Mouse (Mus musculus) midbrain, embryonic 10.5 days (tissue): ENCODE results near the gene Iqce. TPM values are rescaled to one million over a fixed set of nuclear protein-coding genes. Genes with fewer than 3 reads are reported as not detected.

Source experiments
- DNase-seq: peaks from one replicate; pipeline ENCODE4 v3.0.0-alpha.2; 2017; ENCODE audit warnings: low spot score
- H3K27ac ChIP-seq: fragments of 300-500 bp; sonication (generic); replicated peaks from 2 replicates; pipeline ENCODE4 v1.5.1; 2016; ENCODE audit warnings: mild to moderate bottlenecking
- H3K27me3 ChIP-seq: fragments of 300-500 bp; sonication (generic); 2 replicates; pipeline ENCODE4 v1.6.1; 2016; ENCODE audit warnings: low read depth, mild to moderate bottlenecking; ENCODE audit not compliant: poor library complexity, severe bottlenecking
- H3K36me3 ChIP-seq: fragments of 300-500 bp; sonication (generic); 2 replicates; pipeline ENCODE4 v1.6.1; 2016; ENCODE audit warnings: mild to moderate bottlenecking, moderate library complexity
- H3K4me1 ChIP-seq: fragments of 300-500 bp; sonication (generic); 2 replicates; pipeline ENCODE4 v1.6.1; 2016
- H3K4me3 ChIP-seq: fragments of 300-500 bp; sonication (generic); 2 replicates; pipeline ENCODE4 v1.5.1; 2016; ENCODE audit warnings: mild to moderate bottlenecking, moderate library complexity
- H3K9me3 ChIP-seq: fragments of 300-500 bp; sonication (generic); replicated peaks from 2 replicates; pipeline ENCODE4 v1.6.1; 2016; ENCODE audit warnings: mild to moderate bottlenecking
- WGBS: fragments of 180-500 bp; shearing (Covaris S2); methylation state at CpG from one replicate; pipeline ENCODE4 v1.1.7; 2016; 5-methylcytosine and 5-hydroxymethylcytosine counted together
- polyA plus RNA-seq: library from polyadenylated mRNA; unstranded; fragments of >200 nt; fragmentation: Nextera tagmentation; extraction: Ambion mirVana; gene quantifications from 2 replicates; pipeline ENCODE4 v1.2.1, GENCODE M21; 2016

The Iqce gene
- polyA plus RNA-seq, 1 experiment from 2014 or later = 23.6 TPM

DNA sequence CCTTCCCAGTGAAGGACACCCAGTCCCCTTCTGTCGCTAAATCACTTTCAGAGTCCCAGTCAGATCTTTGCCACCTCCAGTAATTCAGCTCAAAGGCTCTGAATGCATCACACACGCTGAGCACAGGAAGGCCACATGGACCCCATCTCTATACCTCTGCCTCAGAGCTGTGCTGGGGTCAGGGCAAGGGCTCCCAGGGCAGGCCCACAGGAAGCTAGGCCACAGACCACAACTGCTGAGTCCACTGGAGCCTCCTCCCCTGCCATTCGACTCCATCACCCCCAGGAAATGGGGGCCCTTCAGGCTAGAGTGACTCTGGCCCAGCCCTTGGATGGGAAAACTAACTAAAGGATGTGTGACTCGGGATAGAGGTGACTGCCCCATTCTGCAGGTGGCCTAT lies 78.4 kb downstream of the Iqce start:
- H3K27ac ChIP-seq = no peak overlapping the region
- peaks cover 13% of the 10 kb centered on the region; the same call in 1 of the 2 replicates for H3K4me1 ChIP-seq
- no peak for DNase-seq
- 85% methylated on average over 4 of the region's 4 CpGs for WGBS
- H3K9me3 ChIP-seq = peaks cover 13% of the 10 kb centered on the region; the same call in 1 of the 2 replicates
- no peak overlapping the region for H3K4me3 ChIP-seq
- peaks cover 78% of the 10 kb centered on the region for H3K36me3 ChIP-seq
- no peaks in the 10 kb centered on the region for H3K27me3 ChIP-seq

DNA sequence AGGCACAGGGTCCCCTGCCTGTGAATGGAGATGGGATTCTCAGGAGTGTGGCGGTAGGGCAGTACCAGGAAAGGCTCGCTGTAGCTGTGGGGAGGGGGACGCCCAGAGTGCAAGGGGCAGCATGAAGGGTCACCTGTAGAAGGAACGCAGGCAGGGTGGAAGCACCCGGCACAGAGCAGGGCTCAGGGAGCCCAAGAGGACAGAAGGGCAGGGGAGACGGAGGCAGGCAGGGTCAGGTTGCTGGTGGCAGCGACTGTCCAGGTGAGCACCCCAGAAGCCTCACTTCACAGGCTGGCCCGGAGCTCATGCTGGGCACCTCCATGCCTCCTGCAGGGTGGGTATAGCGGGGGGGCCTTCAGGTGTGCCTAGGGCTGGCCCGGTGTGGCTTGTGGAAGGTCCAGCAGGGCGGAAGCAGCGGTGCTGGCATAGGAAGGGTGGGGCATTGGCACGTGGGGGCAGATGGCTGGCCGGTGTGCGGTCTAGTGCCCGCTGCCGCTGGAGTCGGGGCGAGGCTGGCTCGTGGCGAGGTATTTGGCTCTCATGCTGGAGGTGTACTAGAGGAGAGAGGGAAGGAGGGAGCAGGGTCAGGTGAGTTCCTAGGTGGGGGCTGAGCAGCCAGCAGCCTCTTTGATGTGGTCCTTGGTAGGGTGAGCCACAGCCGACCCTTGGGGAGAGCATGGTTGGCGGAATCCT lies 79.1 kb downstream of the Iqce start:
- Histone ChIP-seq H3K4me1 (peaks cover 13% of the 10 kb centered on the region; the same call in 1 of the 2 replicates), H3K27me3 (no peaks in the 10 kb centered on the region), H3K36me3 (peaks cover 74% of the 10 kb centered on the region), H3K27ac (peak overlapping the region; percentile 25; the same call in 1 of the 2 replicates), H3K9me3 (peaks cover 6% of the 10 kb centered on the region; the same call in 1 of the 2 replicates), H3K4me3 (no peak overlapping the region)
- WGBS = 93% methylated on average over 23 of the region's 23 CpGs
- no peak for DNase-seq

DNA sequence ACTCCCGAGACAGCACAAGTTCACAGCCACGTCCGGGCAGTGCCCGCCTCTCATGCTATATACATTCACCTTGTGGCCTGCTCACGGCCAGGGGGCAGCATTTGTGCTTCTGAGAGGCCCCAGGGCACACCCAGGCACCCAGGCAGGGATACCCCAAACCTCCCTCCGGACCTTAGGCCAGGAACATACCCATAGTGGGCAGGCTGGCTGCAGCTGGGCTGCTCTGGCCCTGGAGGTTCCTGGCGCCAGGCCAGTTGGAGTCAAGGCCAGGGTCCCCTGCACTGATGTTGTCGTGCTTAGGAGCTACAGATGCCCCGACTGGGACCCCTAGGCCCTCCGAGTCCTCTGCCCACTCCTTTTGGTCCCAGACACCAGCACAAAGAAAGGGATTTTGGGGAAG lies 80.7 kb downstream of the Iqce start:
- Histone ChIP-seq H3K27me3 (no peaks in the 10 kb centered on the region), H3K9me3 (no peaks in the 10 kb centered on the region), H3K36me3 (peaks cover 74% of the 10 kb centered on the region), H3K4me1 (peaks cover 18% of the 10 kb centered on the region), H3K4me3 (no peak overlapping the region), H3K27ac (peak overlapping the region; percentile 38; the same call in 1 of the 2 replicates)
- WGBS = 78% methylated on average over 10 of the region's 10 CpGs
- no peak for DNase-seq

DNA sequence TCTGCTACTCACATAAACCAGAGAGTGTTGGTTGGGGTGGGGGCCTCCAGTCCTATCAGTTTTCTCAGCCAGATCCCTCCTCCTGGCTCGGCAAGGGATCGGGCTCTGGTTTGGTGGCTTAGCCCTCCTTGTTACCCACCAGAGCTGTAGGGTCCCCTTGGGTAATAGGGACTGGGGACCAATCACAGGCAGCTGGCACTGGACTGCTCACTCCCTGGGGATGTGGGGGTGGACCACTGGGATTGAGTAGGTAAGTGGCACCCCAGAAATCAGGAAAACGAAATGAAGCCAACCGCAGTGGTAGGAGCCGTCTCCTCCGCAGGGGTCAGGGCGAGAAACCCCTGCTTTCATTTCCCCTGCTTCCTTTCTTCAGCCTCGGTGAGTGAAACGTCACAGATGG lies 81.1 kb downstream of the Iqce start:
- Histone ChIP-seq H3K27ac (peak overlapping the region; percentile 38; the same call in 1 of the 2 replicates), H3K9me3 (no peaks in the 10 kb centered on the region), H3K4me1 (peaks cover 22% of the 10 kb centered on the region), H3K36me3 (peaks cover 74% of the 10 kb centered on the region), H3K27me3 (no peaks in the 10 kb centered on the region), H3K4me3 (no peak overlapping the region)
- 72% methylated on average over 9 of the region's 9 CpGs for WGBS
- DNase-seq = no peak

DNA sequence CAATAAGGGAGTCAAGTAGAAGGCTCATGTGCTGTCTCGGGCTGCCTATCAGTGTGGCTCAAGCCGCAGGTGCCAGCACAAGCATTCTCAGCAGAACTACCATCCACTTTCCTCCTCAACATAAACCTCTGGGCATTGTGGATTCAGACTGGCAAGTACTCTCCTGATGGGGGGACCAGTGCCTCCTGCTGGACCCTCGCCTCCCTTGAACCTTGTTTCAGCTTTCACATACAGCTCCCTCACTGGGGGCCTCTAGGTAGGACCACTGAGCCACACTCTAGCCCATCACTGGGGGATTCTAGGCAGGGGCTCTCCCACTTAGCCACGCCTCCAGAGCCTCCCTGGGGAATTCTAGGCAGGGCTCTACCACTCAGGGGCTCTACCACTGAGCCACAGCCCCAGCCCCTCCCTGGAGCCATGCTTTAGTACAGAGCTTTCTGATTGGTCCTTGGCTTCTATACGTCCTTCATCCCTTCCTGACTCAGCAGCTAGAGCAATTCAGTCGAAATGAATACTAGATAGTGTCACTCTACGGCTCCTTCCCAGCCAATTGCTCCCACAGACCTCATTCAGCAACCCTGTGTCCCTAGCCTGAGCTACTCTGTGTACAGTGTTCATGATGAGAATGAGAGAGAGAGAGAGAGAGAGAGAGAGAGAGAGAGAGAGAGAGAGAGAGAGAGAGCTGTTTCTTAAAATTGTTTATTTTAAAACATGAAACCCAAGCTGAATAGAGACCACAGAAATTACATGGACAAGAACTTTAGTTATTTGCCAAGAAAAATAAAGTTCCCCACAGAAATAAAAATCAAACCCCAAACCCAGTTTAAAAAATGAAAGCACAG lies 82.1 kb downstream of the Iqce start:
- peaks cover 25% of the 10 kb centered on the region for H3K4me1 ChIP-seq
- no peaks in the 10 kb centered on the region for H3K27me3 ChIP-seq
- peak; percentile 48 for DNase-seq
- H3K9me3 ChIP-seq = no peaks in the 10 kb centered on the region
- peaks cover 73% of the 10 kb centered on the region for H3K36me3 ChIP-seq
- 0 out of 2 replicates have a peak overlapping the region, but pooled peaks have one; percentile 10 for H3K27ac ChIP-seq
- WGBS = 64% methylated on average over 7 of the region's 7 CpGs
- no peak overlapping the region for H3K4me3 ChIP-seq

DNA sequence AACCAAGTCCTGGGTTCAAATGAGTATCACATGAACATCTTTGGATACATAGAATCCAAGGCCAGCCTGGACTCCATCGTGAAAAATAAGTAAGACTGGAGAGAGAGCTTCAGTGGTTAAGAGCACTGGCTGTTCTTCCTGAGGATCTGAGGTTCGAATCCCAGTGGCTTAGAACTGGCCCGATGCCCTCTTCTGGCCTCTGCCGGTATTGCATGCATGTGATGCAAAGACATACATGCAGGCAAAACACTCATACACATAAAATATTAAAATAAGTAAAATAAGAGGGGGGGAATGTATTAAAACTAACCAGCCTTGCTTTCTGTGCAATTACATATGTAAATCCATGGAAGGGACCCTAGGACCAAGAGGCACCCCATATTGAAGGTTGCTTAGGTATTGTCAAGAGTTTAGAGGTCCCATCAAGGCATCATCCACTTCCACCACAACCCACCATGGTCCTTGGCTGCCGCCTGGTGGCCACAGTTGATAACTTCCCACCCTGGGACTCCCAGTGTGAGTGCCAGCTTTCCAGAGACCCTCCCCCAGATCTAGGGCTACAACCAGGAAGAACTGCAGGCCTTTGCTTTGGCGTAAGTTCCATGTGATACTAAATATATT lies 82.9 kb downstream of the Iqce start:
- no peak overlapping the region for H3K27ac ChIP-seq
- H3K27me3 ChIP-seq = no peaks in the 10 kb centered on the region
- no peaks in the 10 kb centered on the region for H3K9me3 ChIP-seq
- H3K4me3 ChIP-seq = no peak overlapping the region
- H3K4me1 ChIP-seq = peaks cover 33% of the 10 kb centered on the region
- H3K36me3 ChIP-seq = peaks cover 73% of the 10 kb centered on the region
- peak; percentile 87 for DNase-seq
- 22% methylated on average over 6 of the region's 6 CpGs for WGBS

DNA sequence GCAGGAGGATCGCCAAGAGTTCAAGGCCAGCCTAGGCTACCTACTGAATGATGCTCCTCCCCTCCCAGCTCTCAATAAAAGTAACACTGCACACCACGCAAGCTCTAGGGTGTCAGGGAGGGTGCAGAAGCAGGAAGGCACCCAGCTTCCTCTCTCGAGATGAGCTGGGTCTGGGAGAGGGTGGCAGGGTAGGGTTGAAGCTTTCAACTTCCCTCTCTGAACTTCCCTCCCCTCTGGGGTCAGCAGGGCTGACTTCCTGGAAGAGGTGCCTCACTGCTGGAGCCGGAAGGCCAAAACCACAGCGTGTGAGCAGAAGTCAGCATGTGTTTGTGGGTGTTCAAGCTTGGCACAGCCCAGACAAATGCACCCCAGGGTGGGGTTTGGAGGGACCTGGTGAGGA lies 84.5 kb downstream of the Iqce start:
- peaks cover 6% of the 10 kb centered on the region; the same call in 1 of the 2 replicates for H3K27me3 ChIP-seq
- peak overlapping the region; percentile 33 for H3K27ac ChIP-seq
- peaks cover 43% of the 10 kb centered on the region for H3K4me1 ChIP-seq
- DNase-seq = no peak
- no peaks in the 10 kb centered on the region for H3K9me3 ChIP-seq
- no peak overlapping the region for H3K4me3 ChIP-seq
- H3K36me3 ChIP-seq = peaks cover 73% of the 10 kb centered on the region
- 81% methylated on average over 5 of the region's 5 CpGs for WGBS

DNA sequence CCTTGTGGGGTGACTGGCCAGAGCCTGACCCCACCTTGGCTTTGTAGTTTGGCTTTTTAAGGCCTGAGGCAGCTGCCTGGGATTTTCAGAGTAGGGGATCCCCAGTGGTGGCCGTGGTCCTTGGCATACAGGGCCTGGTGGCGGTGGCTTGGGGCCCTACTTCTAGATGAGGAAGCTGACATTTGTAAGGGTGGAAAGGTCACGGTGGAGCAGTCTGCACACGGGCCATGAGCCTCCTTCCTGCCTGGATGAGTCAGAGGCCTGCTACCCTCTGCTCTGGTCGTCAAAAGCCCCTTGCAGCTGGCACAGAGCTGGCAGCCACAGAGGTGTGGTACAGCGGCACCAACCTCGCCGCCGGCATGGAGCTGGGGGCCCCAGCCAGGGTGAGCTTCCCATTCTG lies 85.5 kb downstream of the Iqce start:
- no peak for DNase-seq
- no peaks in the 10 kb centered on the region for H3K9me3 ChIP-seq
- peaks cover 71% of the 10 kb centered on the region for H3K36me3 ChIP-seq
- peaks cover 14% of the 10 kb centered on the region for H3K27me3 ChIP-seq
- H3K4me3 ChIP-seq = 0 out of 2 replicates have a peak overlapping the region, but pooled peaks have one; percentile 9
- H3K4me1 ChIP-seq = peaks cover 48% of the 10 kb centered on the region
- peak overlapping the region; percentile 69 for H3K27ac ChIP-seq
- WGBS = 78% methylated on average over 9 of the region's 9 CpGs

DNA sequence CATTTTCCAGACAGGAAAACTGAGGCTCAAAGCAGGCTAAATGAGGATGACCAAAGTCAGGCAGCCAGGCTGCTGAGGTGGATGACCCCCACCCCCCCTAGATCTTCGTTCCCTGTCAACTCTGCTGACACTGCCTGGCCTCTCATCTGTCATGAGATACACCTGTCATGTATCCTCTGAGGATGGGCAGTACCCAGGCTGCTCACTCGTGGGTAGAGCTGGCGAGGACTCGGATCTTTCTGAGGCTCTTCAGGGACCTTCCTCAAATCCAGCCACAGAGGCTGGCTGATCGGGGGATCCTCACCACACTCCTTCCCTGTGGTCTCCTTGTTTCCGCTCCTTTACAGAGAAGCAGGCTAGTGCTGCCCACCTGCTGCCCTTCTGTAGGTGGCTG lies 86.1 kb downstream of the Iqce start:
- Histone ChIP-seq H3K27me3 (peaks cover 19% of the 10 kb centered on the region), H3K4me1 (peaks cover 48% of the 10 kb centered on the region), H3K4me3 (no peak overlapping the region), H3K9me3 (no peaks in the 10 kb centered on the region), H3K36me3 (peaks cover 65% of the 10 kb centered on the region), H3K27ac (peak overlapping the region; percentile 69)
- DNase-seq = no peak
- 86% methylated on average over 6 of the region's 6 CpGs for WGBS

DNA sequence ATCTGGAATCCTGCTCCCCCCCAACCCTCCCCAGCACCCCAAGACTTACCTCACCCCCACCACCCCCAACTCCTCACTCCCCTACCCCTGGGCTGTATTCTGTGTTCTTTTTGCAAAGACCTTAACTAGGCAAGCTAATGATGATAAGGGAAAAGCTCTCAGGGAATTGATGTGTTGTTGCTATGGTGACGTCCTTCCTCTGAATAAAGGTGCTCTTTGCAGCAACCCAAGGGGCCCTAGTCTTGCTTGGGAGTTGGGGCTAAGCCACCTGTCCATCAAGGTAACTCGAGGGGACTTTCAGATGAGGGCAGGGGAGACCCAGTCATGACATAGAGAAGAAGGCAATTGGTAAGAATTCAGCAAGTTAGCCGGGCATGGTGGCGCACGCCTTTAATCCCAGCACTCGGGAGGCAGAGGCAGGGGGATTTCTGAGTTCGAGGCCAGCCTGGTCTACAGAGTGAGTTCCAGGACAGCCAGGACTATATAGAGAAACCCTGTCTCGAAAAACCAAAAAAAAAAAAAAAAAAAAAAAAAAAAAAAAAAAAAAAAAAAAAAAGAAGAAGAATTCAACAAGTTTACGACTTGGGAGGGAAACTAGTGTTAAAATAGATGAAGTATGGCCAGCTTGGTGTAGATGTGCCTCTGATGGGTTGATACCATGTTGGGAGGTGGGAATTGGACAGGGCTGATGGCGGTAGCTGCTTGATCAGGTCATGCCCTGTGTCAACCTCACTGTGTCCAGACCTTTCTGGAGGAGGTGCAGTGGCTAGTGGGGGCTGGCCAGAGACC lies 86.7 kb downstream of the Iqce start:
- H3K27me3 ChIP-seq = peaks cover 19% of the 10 kb centered on the region
- WGBS = 82% methylated on average over 10 of the region's 10 CpGs
- no peak overlapping the region for H3K4me3 ChIP-seq
- H3K36me3 ChIP-seq = peaks cover 67% of the 10 kb centered on the region
- H3K4me1 ChIP-seq = peaks cover 54% of the 10 kb centered on the region
- no peak for DNase-seq
- H3K27ac ChIP-seq = no peak overlapping the region; the same call in 1 of the 2 replicates
- H3K9me3 ChIP-seq = no peaks in the 10 kb centered on the region

DNA sequence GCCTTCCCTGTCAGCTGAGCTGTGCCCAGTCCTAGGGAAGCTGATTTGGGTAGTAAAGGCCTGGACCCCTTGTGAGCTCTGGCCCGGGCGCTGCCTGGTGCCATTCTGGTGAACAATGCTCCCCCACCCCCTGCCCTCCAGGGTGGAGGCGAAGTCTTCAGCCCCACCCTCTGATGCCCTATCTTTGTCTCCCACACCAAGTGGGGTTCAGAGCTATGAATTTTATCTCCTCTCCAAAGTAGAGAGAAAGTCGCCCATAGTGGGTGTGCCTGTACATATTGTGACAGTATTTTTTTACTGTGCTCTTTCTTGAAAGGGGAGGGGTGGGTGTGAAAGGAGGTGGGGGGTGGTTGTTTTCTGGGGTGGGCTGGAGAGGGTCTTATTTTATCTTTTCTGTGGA lies 87.3 kb downstream of the Iqce start:
- H3K27ac ChIP-seq = peak overlapping the region; percentile 14; the same call in 1 of the 2 replicates

DNA sequence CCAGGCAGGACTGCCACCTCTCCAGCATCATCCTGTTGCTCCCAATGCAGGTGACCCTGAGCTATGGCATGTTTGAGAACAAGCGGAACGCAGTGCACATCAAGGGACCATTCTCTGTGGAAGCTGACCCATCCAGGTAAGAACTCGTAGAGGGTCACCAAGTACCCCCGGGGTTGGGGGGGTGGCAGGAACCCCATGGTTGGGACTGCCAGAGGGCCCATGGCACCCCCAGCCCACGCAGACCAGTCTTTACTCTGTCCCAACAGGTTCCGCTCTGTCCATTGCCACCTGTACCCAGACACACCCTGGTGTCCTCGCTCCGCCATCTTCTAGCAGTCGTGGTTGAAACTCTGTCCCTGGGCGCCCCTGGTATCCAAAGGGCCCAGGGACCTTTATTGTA lies 88.0 kb downstream of the Iqce start:
- Histone ChIP-seq H3K9me3 (no peaks in the 10 kb centered on the region), H3K4me3 (no peak overlapping the region), H3K4me1 (peaks cover 68% of the 10 kb centered on the region), H3K36me3 (peaks cover 79% of the 10 kb centered on the region), H3K27ac (peak overlapping the region; percentile 30), H3K27me3 (peaks cover 31% of the 10 kb centered on the region)
- DNase-seq = no peak
- 97% methylated on average over 10 of the region's 10 CpGs for WGBS

More for the DNA sequence above, 87.3 kb downstream of the Iqce start:
- 88% methylated on average over 4 of the region's 4 CpGs for WGBS
- no peak for DNase-seq
- Histone ChIP-seq H3K4me3 (no peak overlapping the region), H3K9me3 (no peaks in the 10 kb centered on the region), H3K4me1 (peaks cover 61% of the 10 kb centered on the region), H3K36me3 (peaks cover 73% of the 10 kb centered on the region), H3K27me3 (peaks cover 24% of the 10 kb centered on the region)
